Mouse (Mus musculus): Measurements from ENCODE around the gene Slc7a14.
A peak's percentile ranks its signal among the peaks of the same experiment; 100 is the strongest.

The Slc7a14 gene

GRCm38 (mm10) chr3:31260329-31260963, 49.7 kb downstream of the Slc7a14 start:
- peak; percentile 33 to 55 for DNase-seq

DNA sequence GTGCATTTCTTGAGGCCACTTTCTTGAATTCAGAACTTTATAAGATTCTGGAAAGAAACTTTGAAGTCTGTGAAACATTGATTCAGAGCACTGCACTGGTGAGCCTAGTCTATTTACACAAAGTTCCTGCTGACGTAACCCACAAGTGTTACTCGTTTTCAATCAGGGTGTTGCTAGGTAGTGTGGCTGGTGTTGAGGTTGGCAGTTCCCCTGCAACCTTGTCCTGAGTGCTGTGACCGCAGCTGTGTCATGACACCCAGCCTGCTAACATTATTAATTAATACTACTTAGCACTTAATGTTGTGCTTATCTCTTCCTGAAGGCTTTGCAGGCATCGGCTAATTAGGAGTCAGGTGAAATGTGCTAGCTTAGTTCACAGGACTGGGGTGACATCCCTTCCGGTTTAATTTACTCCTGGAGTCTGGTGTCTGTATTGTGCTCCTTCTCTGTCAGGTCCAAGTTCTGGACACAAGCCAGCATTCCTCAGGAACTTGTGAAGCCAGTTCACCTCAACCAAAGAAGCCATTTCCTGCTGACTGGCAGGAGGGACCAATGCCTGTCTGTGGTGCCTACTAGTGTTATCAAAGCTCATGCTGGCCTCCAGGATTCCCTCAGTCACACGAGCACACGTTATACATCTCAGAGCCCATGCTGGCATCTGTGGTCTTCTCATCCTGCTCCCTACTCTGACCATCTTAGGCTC, 50.5 kb downstream of the Slc7a14 start:
- peak; percentile 31 to 62 for DNase-seq

DNA sequence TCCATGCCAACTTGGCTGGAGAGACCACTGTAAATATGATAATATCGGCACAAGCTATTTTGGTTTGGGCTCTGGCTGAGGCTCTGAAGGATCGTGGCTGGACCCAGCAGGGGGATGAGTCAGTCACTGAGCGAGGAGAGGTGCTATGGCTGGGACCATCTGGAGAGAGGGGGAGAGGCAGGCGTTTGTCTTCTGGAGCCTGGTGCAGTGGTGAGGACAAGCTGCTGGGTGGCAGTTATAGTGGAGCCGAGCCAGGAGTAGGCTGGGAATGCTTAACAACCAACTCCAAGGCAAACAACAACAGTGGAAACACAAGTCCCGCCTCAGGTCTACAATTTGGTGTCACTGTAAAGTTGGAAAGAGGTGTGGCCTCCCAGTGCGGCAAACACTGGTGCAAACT, 55.8 kb downstream of the Slc7a14 start:
- DNase-seq, result peak; percentile 18 to 34

- DNase-seq, result no peak
These were observed 56.3 kb downstream of the Slc7a14 start for GRCm38 (mm10) chr3:31253862-31254261.

- DNase-seq, result no peak
These were observed 57.6 kb downstream of the Slc7a14 start for GRCm38 (mm10) chr3:31252566-31252965.

GRCm38 (mm10) chr3:31243478-31243877, 66.7 kb downstream of the Slc7a14 start:
- DNase-seq, result no peak

GRCm38 (mm10) chr3:31240840-31241239, 69.3 kb downstream of the Slc7a14 start:
- no peak for DNase-seq

GRCm38 (mm10) chr3:31239645-31240044, 70.5 kb downstream of the Slc7a14 start:
- DNase-seq, result no peak

DNA sequence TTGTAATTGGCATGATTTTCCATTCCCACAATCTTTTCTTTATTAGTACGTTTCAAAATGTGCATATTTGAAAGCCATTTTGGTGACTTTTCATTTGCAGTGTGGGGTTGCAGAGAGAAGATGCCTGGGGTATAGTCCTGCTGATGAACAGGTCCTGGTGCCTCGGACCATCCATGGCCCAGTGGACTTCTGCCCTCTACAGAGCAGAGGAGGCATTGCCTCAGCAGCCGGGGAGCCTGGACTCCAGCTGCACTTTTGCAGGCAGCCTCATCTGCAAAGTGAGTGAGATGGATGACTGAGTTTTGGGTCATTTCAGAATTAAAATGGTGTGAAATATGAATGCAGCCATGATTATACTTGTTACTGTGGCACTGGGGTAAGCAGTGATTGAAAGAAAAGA, 72.2 kb downstream of the Slc7a14 start:
- peak in 1 of 2 experiments; percentile 17 for DNase-seq

DNA sequence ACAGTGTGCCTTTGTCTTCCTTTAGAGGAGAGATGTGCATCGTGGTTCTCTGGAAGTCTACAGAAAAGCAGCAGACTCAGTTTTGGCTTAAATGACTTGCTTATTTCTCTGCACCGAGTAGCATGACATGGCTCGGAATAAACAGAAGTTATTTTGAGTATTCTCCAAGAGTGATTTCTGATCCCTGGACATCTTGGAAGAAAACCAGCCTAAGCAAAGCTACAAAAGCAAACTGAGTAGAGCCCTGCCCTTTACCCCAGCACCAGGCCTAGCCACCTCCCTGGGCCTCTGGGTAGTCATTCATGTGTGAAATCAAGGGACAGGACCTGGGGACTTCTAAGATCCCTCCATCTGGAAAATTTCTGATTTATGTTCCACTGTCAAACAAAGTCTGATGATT, 74.0 kb downstream of the Slc7a14 start:
- DNase-seq, result no peak

DNA sequence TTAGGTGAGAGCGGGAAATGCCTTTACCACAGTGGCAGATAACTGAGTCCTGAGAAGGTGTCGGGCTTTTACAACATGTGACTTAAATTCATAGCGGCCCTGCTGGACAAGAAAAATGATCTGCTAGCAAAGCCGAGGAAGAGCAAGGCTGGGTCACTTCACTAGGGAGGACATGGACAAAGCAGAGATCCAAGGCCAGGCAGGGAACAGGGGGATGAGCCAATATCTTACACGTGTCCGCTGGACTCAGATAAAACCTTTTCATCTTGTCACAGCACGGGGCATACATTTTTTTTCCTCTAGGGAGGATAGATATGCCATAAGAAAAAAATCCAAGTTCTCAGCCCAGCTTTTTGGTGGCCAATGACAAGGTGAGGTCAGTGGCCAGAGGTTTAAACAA, 75.8 kb downstream of the Slc7a14 start:
- DNase-seq, result no peak

DNA sequence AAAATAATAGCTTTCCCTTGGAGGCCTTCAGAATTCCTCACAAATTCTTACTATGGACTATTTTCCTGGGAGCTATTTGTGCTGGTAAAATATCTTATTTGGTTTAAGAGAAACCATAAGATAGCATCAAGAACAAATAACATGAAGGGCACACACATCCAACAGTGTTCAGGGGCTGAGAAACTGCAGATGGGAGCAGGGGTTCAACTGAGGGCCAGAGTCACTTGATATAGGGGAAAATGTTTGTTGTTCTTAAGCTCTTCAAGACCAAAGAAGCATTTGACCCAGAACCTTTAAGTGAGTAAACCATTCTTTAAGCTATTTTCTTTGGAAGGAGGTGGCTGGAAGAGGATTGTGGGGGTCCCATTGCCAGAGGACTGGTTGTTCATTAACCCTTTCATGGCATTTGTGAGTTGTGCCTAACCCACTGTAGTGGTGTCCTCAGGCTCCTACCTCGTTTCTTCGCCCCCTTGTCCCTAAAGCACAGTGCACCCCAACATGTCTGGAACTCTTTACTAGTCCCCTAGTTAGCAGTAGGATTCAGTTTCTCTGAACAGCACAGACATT, 76.3 kb downstream of the Slc7a14 start:
- no peak for DNase-seq

GRCm38 (mm10) chr3:31229281-31229680, 80.9 kb downstream of the Slc7a14 start:
- no peak for DNase-seq

GRCm38 (mm10) chr3:31228487-31228886, 81.7 kb downstream of the Slc7a14 start:
- DNase-seq, result no peak

GRCm38 (mm10) chr3:31223551-31223950, 86.6 kb downstream of the Slc7a14 start:
- DNase-seq, result no peak

DNA sequence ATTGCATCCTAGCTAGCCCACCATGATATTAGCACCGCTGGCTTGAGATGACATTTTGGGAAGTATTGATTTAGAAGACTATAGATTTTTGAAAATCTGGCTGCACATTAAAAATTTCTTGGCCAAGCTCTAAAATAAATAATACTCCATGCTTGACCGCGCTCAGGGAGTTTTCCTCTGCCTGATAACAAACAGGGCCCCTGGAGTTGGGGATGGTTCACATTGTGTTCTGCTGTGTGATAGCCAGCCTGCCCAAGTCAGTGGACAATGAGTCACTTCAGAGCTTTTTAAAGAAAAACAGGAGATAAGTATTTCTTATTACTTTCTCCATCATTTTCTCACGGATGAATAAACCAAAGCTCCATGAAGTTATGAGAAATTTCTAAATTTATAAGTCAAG, 90.1 kb downstream of the Slc7a14 start:
- no peak for DNase-seq

GRCm38 (mm10) chr3:31219483-31219882, 90.7 kb downstream of the Slc7a14 start:
- no peak for DNase-seq

DNA sequence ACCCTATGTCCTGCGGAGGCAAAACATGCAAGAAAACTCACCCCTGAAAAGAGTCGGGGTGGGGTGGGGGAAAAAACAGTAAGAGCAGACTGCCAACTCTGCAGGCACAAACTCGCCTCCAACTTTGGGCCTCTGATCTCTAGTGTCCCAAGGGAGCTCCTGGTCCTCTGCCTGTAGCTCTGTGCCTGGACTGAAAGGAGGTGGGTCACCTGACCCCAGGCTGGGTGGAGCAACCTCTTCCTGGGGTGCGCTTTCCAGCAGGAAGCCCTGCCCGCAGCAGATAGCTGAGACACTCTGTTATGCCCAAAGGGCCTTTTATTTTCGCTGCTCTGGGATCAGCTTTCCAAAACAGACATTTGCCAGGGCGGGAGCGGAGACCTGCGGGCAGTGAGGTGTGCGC, 92.7 kb downstream of the Slc7a14 start:
- DNase-seq, result no peak

DNA sequence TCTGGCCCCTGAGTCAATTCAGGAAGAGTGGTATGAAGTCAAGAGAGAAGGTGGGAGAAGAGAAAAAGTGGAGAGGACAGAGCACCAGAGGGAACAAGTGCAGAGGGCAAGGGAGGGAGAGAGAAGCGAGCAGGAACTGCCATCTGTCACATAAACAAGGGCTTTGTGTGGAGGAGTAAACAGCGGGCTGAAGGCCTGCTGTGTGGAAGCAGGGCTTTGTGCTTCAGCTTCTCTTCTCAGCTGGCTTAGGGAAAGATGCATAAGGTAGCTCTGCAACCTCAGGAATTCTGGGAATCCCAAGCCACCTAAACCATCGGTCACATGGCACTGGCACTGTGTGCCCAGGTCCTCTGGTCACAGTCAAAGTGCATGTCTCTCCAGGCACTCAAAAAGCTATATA, 96.4 kb downstream of the Slc7a14 start:
- DNase-seq, result no peak

DNA sequence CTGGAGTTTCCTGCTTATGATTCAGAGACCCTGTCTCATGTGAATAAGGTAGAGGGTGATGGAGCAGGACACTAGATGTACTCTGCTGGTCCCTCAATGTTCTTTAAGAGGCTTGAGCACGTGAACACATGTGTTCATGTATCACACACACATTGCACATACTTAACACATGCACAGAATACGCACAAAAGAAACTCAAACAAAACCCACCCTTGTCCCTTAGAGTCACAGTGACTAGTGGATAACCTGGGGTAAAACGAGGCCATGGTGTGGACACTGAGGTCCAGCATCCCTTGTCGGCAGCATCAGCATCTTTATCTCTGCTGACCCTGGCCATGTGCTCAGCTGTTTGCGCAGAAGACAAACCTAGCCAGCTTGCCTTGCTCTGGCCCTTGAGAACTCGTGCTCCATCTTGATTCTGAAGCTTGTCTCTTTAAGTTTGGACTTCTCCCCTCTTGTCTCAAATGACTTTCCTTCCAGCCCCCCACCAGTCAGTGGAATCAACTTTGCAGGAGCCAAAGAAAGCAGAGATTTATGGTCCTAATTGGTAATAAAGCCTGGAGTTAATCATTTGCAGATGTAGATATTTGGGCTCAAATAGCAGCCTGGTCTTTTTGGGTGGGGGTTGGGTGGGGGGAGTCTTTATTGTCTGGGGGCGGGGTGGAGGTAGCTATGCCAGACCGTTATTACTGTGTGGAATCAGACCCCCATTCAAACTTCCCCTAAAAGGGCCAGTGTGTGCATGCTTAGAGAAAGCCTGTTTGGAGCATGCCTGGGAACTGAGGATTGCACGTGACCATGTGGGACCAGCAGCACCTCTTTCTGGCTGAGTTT, 97.8 kb downstream of the Slc7a14 start:
- DNase-seq, result no peak

DNA sequence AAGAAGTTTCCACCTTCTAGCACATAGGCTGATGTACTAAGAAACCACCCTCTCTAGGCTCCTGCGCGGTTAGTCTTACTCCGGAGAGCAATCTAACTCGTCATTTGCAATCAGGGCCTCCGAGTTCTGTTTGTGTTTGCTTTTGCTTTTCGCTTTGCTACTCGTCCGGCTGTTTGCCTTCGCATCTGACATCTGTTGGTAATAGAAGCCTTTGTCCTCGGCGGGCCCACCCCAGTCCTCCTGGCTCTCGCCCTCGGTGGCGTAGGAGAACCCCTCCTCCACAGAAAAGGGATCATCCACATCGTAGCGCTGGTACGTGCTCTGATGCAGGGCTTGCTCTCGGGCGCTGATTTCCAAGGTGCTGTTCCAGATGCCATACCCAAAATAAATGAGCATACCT, 101.2 kb downstream of the Slc7a14 start:
- no peak for DNase-seq

DNA sequence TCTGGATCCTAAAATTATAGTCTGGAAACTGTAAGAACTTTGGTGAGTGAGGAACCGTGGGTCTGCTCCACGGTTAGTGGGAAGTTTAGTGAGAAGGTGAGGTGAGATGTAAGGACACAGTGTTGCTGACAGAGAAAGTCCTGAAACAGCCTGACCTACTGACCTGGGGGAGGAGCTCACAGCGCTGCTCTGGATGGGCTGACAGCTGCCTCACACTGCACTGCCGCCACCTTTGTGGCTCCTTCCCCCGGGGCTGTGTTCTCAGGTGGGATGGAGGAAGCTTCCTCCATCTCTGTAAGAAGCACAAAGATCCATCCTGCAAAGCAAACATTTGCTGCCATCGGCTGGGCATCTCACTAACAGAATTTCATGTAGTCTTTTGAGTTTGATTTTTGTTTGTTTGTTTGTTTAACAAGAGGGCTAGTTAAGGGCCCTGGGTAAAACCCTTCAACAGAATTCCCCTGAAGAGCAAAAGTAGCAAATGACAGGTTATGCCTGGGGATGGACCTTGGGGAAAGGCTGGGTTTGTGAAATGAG, 101.7 kb downstream of the Slc7a14 start:
- DNase-seq, result no peak

GRCm38 (mm10) chr3:31208046-31208445, 102.1 kb downstream of the Slc7a14 start:
- DNase-seq, result no peak

Data from lung, adult 18-20 months (tissue).